Mouse (Mus musculus) lung, adult 2 months (tissue): ENCODE measurements around the gene Tnrc6b.

Experiments used
- CTCF ChIP-seq: fragments of 200-500 bp; IDR thresholded peaks from 2 replicates; pipeline ENCODE4 v1.5.1; 2011; ENCODE audit warnings: mild to moderate bottlenecking, low read length, control low read depth; ENCODE audit not compliant: insufficient read depth
- POLR2A ChIP-seq: fragments of 200-500 bp; IDR thresholded peaks from 2 replicates; pipeline ENCODE4 v1.6.1; 2011; ENCODE audit warnings: low read depth, mild to moderate bottlenecking, control low read depth, low read length, borderline replicate concordance; ENCODE audit errors: extremely low read depth

DNA sequence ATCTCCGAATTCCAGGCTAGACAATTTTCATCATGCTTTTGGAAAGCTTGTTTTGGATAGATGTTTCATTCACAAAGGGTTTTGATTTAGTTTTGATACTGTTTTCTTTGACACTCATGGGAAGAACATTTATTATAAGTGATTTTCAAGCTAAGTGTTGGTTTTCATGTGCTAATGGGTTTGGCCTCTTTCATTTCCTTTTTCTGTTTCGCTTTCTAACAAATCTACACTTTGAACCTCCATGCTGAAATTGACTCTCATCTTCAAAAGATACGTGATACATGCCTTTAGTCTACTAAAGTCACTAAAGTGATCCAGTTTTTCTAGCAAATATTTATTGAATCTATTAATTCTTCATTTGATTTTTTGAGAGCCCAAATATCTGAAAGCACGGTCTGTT lies 76.6 kb downstream of the Tnrc6b start:
- TF ChIP-seq CTCF: no peak
- TF ChIP-seq POLR2A: no peak
